Comparison of ENCODE assay signal across 8 mouse cellular contexts in genomic region chr11:20830686-20831505, GRCm38 (mm10). TPM values are rescaled to one million over a fixed set of nuclear protein-coding genes. Genes with fewer than 3 reads are reported as not detected.
DNase-seq lines count a peak whose midpoint lies in the region; ATAC-seq lines count a peak whose summit lies in the region.

TSS of gene Lgalsl (minus strand) at chr11:20831056.

- H3K27ac ChIP-seq in hindbrain, embryonic 10.5 days: peak within 1 kb of the TSS; percentile 97
- H3K27ac ChIP-seq in lung, embryonic 16.5 days (ENCODE audit: low read length): peak within 1 kb of the TSS; percentile 83

- peak; percentile 69 for DNase-seq in Muller cell, postnatal 12 days (ENCODE audit: inconsistent ontology term)
- DNase-seq in cerebellum, postnatal 10 days: peak; percentile 88 to 89
- DNase-seq in frontal cortex, postnatal 10 days (ENCODE audit: low spot score in 2 of 2): peak; percentile 34 to 77
- DNase-seq in hindbrain, embryonic 10.5 days (ENCODE audit: low spot score): peak; percentile 77
- DNase-seq in layer of hippocampus, postnatal 10 days (ENCODE audit: low spot score in 2 of 2): peak; percentile 78 to 87
- peak; percentile 62 for DNase-seq in ovary, postnatal 10 days (ENCODE audit: low spot score)
- DNase-seq in thymus, postnatal 10 days (ENCODE audit: low spot score in 2 of 2): peak; percentile 28 to 60

- H3K9me3 ChIP-seq in hindbrain, embryonic 10.5 days: no peaks in the 10 kb centered on the region
- H3K9me3 ChIP-seq in lung, embryonic 16.5 days (ENCODE audit: control insufficient read depth, low read length): no peaks in the 10 kb centered on the region

- peak within 1 kb of the TSS; percentile 70 for H3K4me2 ChIP-seq in lung, embryonic 16.5 days (ENCODE audit: low read depth, low read length)

- H3K36me3 ChIP-seq in hindbrain, embryonic 10.5 days: peaks cover 32% of the 10 kb centered on the region
- peaks cover 18% of the 10 kb centered on the region; the same call in 1 of the 2 replicates for H3K36me3 ChIP-seq in lung, embryonic 16.5 days (ENCODE audit: control insufficient read depth, insufficient read depth, low read length)

- peaks cover 28% of the 10 kb centered on the region for H3K27me3 ChIP-seq in hindbrain, embryonic 10.5 days (ENCODE audit: insufficient read depth, poor library complexity, severe bottlenecking)
- no peaks in the 10 kb centered on the region for H3K27me3 ChIP-seq in lung, embryonic 16.5 days (ENCODE audit: control insufficient read depth, insufficient read depth, low read depth, low read length)

- WGBS in hindbrain, embryonic 10.5 days: under 1% methylated on average over 102 of the region's 102 CpGs
- under 1% methylated on average over 82 of the region's 102 CpGs for WGBS in lung, embryonic 16.5 days

- peak within 1 kb of the TSS; percentile 97 for H3K9ac ChIP-seq in lung, embryonic 16.5 days (ENCODE audit: low read length)

- peak within 1 kb of the TSS; percentile 91 for H3K4me3 ChIP-seq in hindbrain, embryonic 10.5 days
- peak within 1 kb of the TSS; percentile 89 for H3K4me3 ChIP-seq in lung, embryonic 16.5 days (ENCODE audit: low read length)

- H3K4me1 ChIP-seq in hindbrain, embryonic 10.5 days (replicated peaks): peaks cover 28% of the 10 kb centered on the region
- peaks cover 20% of the 10 kb centered on the region for H3K4me1 ChIP-seq in lung, embryonic 16.5 days (replicated peaks; ENCODE audit: control insufficient read depth, insufficient read depth, low read length)

- ATAC-seq in lung, embryonic 16.5 days (ENCODE audit: low read depth): peak; percentile 89

RNA-seq across cellular contexts. Expression of gene Lgalsl, which starts in this region (rescaled TPM):
- polyA plus RNA-seq in hindbrain, embryonic 10.5 days (2016; fragmentation: Nextera tagmentation; extraction: Ambion mirVana): 23.6 and 23.9 TPM in 2 replicates
- 10 to 100 TPM; 86.1 to 89.2 TPM for total RNA-seq in layer of hippocampus, postnatal 10 days (2021)
- 47.3 and 51.8 TPM in 2 replicates for polyA plus RNA-seq in lung, embryonic 16.5 days (2015; fragmentation: Nextera tagmentation; extraction: Ambion mirVana)

Comparison
In these comparisons a context has a peak if more than half of its experiments do, and no peak if none do; other contexts are left out.
1. Peak in every context shown above with its lines: DNase-seq, ATAC-seq, H3K4me3 ChIP-seq and H3K27ac ChIP-seq.